Mouse (Mus musculus): ENCODE results near the gene Prss22. TPM values are rescaled to one million over a fixed set of nuclear protein-coding genes. Genes with fewer than 3 reads are reported as not detected.

The Prss22 gene
- total RNA-seq, 1 experiment = 0.85 TPM

DNA sequence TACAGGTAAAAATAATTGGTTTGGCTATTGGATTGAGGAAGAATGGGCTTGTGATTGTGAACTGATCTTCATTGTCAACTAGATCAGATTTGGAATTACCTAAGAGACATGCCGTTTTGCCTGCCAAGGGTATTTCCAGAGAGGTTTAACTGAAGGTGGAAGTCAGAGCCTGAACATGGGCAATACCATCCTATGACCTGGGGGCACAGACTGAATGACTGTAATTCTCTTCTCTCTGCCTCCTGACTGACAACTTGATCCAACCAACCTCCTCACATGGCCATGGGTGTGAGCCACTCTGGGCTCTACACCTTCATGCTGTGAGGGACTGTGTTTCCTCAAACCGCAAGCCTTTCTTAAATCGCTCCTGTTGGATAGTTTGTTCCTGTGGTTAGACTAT, 7.1 kb upstream of the Prss22 start:
- Histone ChIP-seq H3K4me3 (ENCODE audit: insufficient read depth in 1 of 2, low read depth in 1 of 2, low read length in 2 of 2, poor library complexity in 1 of 2, severe bottlenecking in 1 of 2) (no peak overlapping the region), H3K4me1 (ENCODE audit: control insufficient read depth in 2 of 2, insufficient read depth in 2 of 2, low read length in 2 of 2, poor library complexity in 1 of 2) (peaks cover 2% of the 10 kb centered on the region in 2 experiments; a peak in 1 of 4 replicates), H3K9me3 (ENCODE audit: control insufficient read depth, insufficient read depth, low read depth, low read length) (no peaks in the 10 kb centered on the region), H3K27ac (ENCODE audit: insufficient read depth, low read depth, low read length, poor library complexity, severe bottlenecking) (no peak overlapping the region), H3K9ac (ENCODE audit: insufficient read depth, low read depth, low read length, poor library complexity, severe bottlenecking) (no peak overlapping the region), H3K36me3 (ENCODE audit: control insufficient read depth, insufficient read depth, low read length, poor library complexity, severe bottlenecking) (no peaks in the 10 kb centered on the region)
- TF ChIP-seq MAFK (IDR thresholded peaks at IDR 0.05; ENCODE audit: insufficient read depth, low read depth, low read length) = no peak
- TF ChIP-seq ZC3H11A (IDR thresholded peaks at IDR 0.05; ENCODE audit: borderline replicate concordance, low read depth, low read length) = no peak
- TF ChIP-seq CHD2 (IDR thresholded peaks at IDR 0.05; ENCODE audit: low read depth, low read length) = no peak
- TF ChIP-seq ZNF384 (IDR thresholded peaks at IDR 0.05; ENCODE audit: low read depth, low read length) = no peak
- TF ChIP-seq HCFC1 (IDR thresholded peaks at IDR 0.05; ENCODE audit: borderline replicate concordance, insufficient read depth, low read length) = no peak
- in situ Hi-C loops (cut with MboI; ENCODE audit: low sequenced_read_pairs in 2 of 2, unreplicated experiment in 2 of 2) = no loop called here
- no peak for DNase-seq (ENCODE audit: low read depth, low spot score)

DNA sequence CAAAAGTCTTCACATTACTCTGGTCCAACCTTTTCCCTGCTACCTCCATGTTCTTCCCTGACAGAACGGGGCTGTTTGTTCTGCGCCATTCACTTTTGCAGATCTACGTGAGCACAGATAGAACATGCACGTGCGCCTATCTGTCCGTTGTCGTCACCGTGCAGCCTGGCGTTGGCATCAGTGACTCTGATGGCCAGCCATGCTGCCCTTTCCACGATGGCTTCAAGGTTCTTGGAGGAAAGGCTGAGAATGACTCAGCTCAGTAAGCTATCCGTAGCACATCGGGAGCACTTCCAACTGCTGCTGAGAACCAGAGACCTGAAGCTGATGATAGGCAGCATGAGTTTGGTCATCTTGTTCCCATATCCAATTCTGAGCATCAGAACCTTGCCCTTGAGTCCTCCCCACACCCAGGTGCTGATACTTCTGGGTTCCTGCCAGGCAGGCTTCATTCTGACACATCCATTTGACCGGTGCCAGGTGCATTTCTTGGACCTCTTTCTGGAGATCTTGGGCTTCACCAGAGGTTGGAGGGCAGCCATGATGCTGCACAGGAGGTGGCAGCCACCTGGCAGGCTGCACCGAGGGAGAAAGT, 6.3 kb upstream of the Prss22 start:
- in situ Hi-C loops (cut with MboI; ENCODE audit: low sequenced_read_pairs in 2 of 2, unreplicated experiment in 2 of 2) = no loop called here
- no peak for DNase-seq (ENCODE audit: low read depth, low spot score)
- peaks cover 2% of the 10 kb centered on the region in 2 experiments; a peak in 1 of 4 replicates for H3K4me1 ChIP-seq (ENCODE audit: control insufficient read depth in 2 of 2, insufficient read depth in 2 of 2, low read length in 2 of 2, poor library complexity in 1 of 2)
- H3K4me3 ChIP-seq (ENCODE audit: insufficient read depth in 1 of 2, low read depth in 1 of 2, low read length in 2 of 2, poor library complexity in 1 of 2, severe bottlenecking in 1 of 2) = no peak overlapping the region
- H3K9me3 ChIP-seq (ENCODE audit: control insufficient read depth, insufficient read depth, low read depth, low read length) = no peaks in the 10 kb centered on the region
- H3K36me3 ChIP-seq (ENCODE audit: control insufficient read depth, insufficient read depth, low read length, poor library complexity, severe bottlenecking) = no peaks in the 10 kb centered on the region
- no peak overlapping the region for H3K27ac ChIP-seq (ENCODE audit: insufficient read depth, low read depth, low read length, poor library complexity, severe bottlenecking)
- TF ChIP-seq ZNF384 (IDR thresholded peaks at IDR 0.05; ENCODE audit: low read depth, low read length) (no peak), ZC3H11A (IDR thresholded peaks at IDR 0.05; ENCODE audit: borderline replicate concordance, low read depth, low read length) (no peak), CHD2 (IDR thresholded peaks at IDR 0.05; ENCODE audit: low read depth, low read length) (no peak), MAFK (IDR thresholded peaks at IDR 0.05; ENCODE audit: insufficient read depth, low read depth, low read length) (no peak), HCFC1 (IDR thresholded peaks at IDR 0.05; ENCODE audit: borderline replicate concordance, insufficient read depth, low read length) (no peak)
- H3K9ac ChIP-seq (ENCODE audit: insufficient read depth, low read depth, low read length, poor library complexity, severe bottlenecking) = no peak overlapping the region

DNA sequence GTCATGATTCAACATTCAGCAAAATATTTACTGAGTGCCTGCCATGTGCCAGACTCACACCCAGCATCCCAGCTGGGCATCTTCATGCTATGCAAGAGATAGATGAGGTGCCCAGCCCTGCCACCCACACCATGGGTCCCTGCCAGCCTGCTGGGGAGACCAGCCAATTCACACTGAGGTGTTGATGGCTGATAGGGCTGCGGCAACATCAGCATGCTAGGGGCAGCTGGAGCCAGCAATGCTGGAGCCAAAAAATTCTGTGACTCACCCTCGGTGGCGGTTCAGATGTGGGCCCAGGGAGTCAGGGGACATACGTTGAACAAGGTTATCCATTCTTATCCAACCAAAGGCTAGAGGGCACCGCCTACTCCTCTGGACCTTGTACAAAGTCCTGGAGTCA, 2.5 kb upstream of the Prss22 start:
- H3K9ac ChIP-seq (ENCODE audit: insufficient read depth, low read depth, low read length, poor library complexity, severe bottlenecking) = no peak overlapping the region
- TF ChIP-seq HCFC1 (IDR thresholded peaks at IDR 0.05; ENCODE audit: borderline replicate concordance, insufficient read depth, low read length) (no peak), ZC3H11A (IDR thresholded peaks at IDR 0.05; ENCODE audit: borderline replicate concordance, low read depth, low read length) (no peak), MAFK (IDR thresholded peaks at IDR 0.05; ENCODE audit: insufficient read depth, low read depth, low read length) (no peak), CHD2 (IDR thresholded peaks at IDR 0.05; ENCODE audit: low read depth, low read length) (no peak), ZNF384 (IDR thresholded peaks at IDR 0.05; ENCODE audit: low read depth, low read length) (no peak)
- DNase-seq (ENCODE audit: low read depth, low spot score) = no peak
- no peaks in the 10 kb centered on the region for H3K9me3 ChIP-seq (ENCODE audit: control insufficient read depth, insufficient read depth, low read depth, low read length)
- in situ Hi-C loops (cut with MboI; ENCODE audit: low sequenced_read_pairs in 2 of 2, unreplicated experiment in 2 of 2) = no loop called here
- H3K4me1 ChIP-seq (ENCODE audit: control insufficient read depth in 2 of 2, insufficient read depth in 2 of 2, low read length in 2 of 2, poor library complexity in 1 of 2) = peaks cover 2 to 10% of the 10 kb centered on the region in 2 experiments; a peak in 1 of 4 replicates
- no peaks in the 10 kb centered on the region for H3K36me3 ChIP-seq (ENCODE audit: control insufficient read depth, insufficient read depth, low read length, poor library complexity, severe bottlenecking)
- no peak overlapping the region for H3K4me3 ChIP-seq (ENCODE audit: insufficient read depth in 1 of 2, low read depth in 1 of 2, low read length in 2 of 2, poor library complexity in 1 of 2, severe bottlenecking in 1 of 2)
- H3K27ac ChIP-seq (ENCODE audit: insufficient read depth, low read depth, low read length, poor library complexity, severe bottlenecking) = no peak overlapping the region

DNA sequence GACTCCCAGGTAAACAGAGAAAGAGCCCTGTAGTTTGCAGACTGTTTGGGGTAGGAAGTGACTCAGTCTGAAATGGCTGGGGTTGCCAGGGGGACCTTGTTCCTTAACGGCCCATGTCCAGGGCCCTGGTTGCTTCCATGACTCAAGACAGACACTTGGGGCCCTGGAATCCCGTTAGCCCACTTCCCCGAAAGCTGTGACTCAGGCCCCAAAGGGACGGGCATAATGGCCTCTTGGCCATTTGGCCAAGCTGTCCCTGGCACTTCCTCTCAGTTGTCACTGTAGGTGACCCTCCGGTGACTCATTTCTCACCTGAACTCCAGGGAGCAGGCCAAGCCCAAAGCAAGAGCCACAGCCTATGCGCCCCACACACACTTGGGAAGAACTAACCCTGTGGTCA, 483 bp upstream of the Prss22 start:
- H3K4me1 ChIP-seq (ENCODE audit: control insufficient read depth in 2 of 2, insufficient read depth in 2 of 2, low read length in 2 of 2, poor library complexity in 1 of 2) = peaks cover 2 to 10% of the 10 kb centered on the region in 2 experiments; a peak in 2 of 4 replicates
- TF ChIP-seq HCFC1 (IDR thresholded peaks at IDR 0.05; ENCODE audit: borderline replicate concordance, insufficient read depth, low read length) = no peak
- no peak for TF ChIP-seq MAFK (IDR thresholded peaks at IDR 0.05; ENCODE audit: insufficient read depth, low read depth, low read length)
- TF ChIP-seq ZNF384 (IDR thresholded peaks at IDR 0.05; ENCODE audit: low read depth, low read length) = no peak
- no peak for TF ChIP-seq CHD2 (IDR thresholded peaks at IDR 0.05; ENCODE audit: low read depth, low read length)
- TF ChIP-seq ZC3H11A (IDR thresholded peaks at IDR 0.05; ENCODE audit: borderline replicate concordance, low read depth, low read length) = no peak
- in situ Hi-C loops (cut with MboI; ENCODE audit: low sequenced_read_pairs in 2 of 2, unreplicated experiment in 2 of 2) = no loop called here
- no peaks in the 10 kb centered on the region for H3K36me3 ChIP-seq (ENCODE audit: control insufficient read depth, insufficient read depth, low read length, poor library complexity, severe bottlenecking)
- H3K9me3 ChIP-seq (ENCODE audit: control insufficient read depth, insufficient read depth, low read depth, low read length) = no peaks in the 10 kb centered on the region
- no peak for DNase-seq (ENCODE audit: low read depth, low spot score)
- H3K27ac ChIP-seq (ENCODE audit: insufficient read depth, low read depth, low read length, poor library complexity, severe bottlenecking) = no peak overlapping the region
- no peak overlapping the region for H3K4me3 ChIP-seq (ENCODE audit: insufficient read depth in 1 of 2, low read depth in 1 of 2, low read length in 2 of 2, poor library complexity in 1 of 2, severe bottlenecking in 1 of 2)
- H3K9ac ChIP-seq (ENCODE audit: insufficient read depth, low read depth, low read length, poor library complexity, severe bottlenecking) = no peak overlapping the region
